Mouse (Mus musculus) retina, embryonic 14.5 days (tissue): ENCODE results near the gene Tmem170.
"Not testable (repeated sequence)": the region's sequence is repeated elsewhere in the genome, so short reads cannot be mapped to it uniquely, and the experiment has no call there.

Experiments used
- DNase-seq: peaks from one replicate; pipeline ENCODE4 v3.0.0-alpha.2; 2015; ENCODE audit warnings: low spot score

Gene Tmem170

GRCm38 (mm10) chr8:111875758-111876157 is 792 bp downstream of the Tmem170 start:
- peak; percentile 11 for DNase-seq

- no peak for DNase-seq
Observed at GRCm38 (mm10) chr8:111871278-111871677, 5.3 kb downstream of the Tmem170 start.

- DNase-seq: no peak
Observed at GRCm38 (mm10) chr8:111870379-111870778, 6.2 kb downstream of the Tmem170 start.

- DNase-seq: no peak
Observed at GRCm38 (mm10) chr8:111868664-111869063, 7.9 kb downstream of the Tmem170 start.

DNA sequence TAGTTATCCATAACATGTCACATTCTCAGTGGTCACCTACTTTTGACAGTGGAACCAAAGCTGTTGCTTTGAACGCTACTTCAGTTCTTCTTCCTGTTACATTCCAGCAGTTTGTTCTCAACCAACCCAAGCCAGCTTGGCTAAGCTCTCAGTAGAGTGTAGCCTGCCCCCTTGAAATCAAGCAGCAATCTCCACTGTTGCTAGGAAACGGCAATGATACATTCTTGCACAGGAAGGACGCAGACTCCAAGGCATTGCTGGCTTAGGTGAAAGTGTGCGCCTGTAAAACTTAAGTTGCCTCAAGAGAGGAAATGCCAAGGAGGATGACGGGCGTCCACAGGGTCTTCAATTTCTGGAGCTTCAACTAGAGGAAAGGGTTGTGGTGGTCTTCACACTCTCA is 10.7 kb downstream of the Tmem170 start:
- no peak for DNase-seq

- DNase-seq: no peak
Observed at GRCm38 (mm10) chr8:111865130-111865852, 11.3 kb downstream of the Tmem170 start.

GRCm38 (mm10) chr8:111864648-111865047 is 11.9 kb downstream of the Tmem170 start:
- no peak for DNase-seq

GRCm38 (mm10) chr8:111863280-111863679 is 13.3 kb downstream of the Tmem170 start:
- DNase-seq: no peak

GRCm38 (mm10) chr8:111855977-111856376 is 20.6 kb downstream of the Tmem170 start:
- no peak for DNase-seq

DNA sequence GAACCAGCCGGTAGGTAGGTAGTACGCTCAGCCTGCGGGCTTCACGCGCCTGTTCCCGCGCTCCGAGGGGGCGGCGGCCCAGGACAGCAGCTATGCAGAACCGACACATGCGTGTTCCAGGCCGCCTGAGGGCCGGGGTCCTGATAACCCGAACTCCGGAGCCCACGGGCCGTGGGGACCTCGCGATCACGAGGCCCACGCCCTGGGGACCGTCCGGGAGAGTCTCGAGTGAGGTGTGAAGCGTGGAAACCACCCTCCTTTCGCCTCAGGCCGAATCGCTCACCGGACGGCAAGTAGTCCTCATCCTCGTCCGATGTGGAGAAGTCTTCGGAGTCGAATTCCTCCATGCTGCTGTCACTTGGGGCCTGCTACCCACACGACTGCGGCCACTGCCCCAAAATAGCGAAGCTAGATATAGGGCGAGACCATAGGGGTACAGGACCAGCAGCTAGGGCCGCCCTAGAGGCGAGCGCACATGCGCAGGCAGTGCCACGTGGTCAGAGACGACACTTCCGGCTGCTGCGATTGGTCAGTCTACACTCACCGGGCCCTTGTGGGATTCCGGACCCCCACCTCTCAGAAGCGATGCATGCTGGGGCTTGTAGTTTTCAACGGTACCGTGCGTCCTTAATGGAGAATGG is 22.6 kb downstream of the Tmem170 start, which contains the start of gene Cfdp1:
Gene Cfdp1, minus strand, starts transcription at position 431 of the 641 bp plus-strand sequence.
- DNase-seq: peak; percentile 98

GRCm38 (mm10) chr8:111853219-111853618 is 23.3 kb downstream of the Tmem170 start:
- not testable (repeated sequence) for DNase-seq

- DNase-seq: no peak
Observed at GRCm38 (mm10) chr8:111846746-111847145, 29.8 kb downstream of the Tmem170 start.

GRCm38 (mm10) chr8:111835540-111835939 is 41.0 kb downstream of the Tmem170 start:
- peak; percentile 37 for DNase-seq

GRCm38 (mm10) chr8:111834011-111834410 is 42.5 kb downstream of the Tmem170 start:
- DNase-seq: no peak

GRCm38 (mm10) chr8:111832983-111833382 is 43.6 kb downstream of the Tmem170 start:
- DNase-seq: no peak

GRCm38 (mm10) chr8:111831996-111832395 is 44.6 kb downstream of the Tmem170 start:
- no peak for DNase-seq

DNA sequence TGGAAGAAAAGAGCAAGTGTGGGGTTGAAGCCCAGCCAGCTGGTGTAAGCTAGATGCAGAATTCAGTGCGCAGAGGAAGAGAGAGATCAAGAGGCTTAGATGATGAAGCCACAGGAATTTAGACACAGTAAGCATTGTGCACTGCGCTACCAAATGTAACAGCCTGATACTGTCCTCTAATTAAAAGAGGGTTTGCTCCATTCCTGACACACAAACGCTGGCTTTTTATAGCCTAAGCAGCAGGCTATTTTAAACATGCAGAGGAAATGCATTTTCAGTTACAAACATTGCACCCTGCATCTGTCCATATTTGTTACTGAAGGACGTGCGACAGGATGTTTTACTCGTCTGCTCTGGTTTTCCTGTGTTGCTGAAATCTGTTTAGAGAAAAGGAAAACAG is 48.0 kb downstream of the Tmem170 start:
- DNase-seq: no peak

DNA sequence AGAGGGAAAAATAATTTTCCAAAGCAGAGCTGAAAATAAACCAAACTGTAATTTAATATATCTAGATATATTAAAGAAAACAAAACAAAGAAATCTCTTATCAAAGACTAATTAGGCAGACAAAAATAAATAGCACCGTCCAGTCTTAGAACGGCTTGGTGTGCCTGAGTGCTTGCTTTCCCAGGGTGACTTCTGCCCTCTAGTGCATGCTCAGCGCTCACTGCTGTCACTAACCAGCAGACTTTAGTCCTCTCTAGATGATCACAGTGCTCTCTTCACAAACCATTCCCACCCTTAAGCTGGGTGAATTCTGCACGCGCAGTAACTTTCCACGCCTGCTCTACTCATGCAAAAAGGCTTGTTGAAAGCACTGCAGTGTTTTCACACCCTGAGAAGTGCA is 51.3 kb downstream of the Tmem170 start:
- DNase-seq: peak; percentile 47

GRCm38 (mm10) chr8:111824334-111824733 is 52.2 kb downstream of the Tmem170 start:
- DNase-seq: no peak

DNA sequence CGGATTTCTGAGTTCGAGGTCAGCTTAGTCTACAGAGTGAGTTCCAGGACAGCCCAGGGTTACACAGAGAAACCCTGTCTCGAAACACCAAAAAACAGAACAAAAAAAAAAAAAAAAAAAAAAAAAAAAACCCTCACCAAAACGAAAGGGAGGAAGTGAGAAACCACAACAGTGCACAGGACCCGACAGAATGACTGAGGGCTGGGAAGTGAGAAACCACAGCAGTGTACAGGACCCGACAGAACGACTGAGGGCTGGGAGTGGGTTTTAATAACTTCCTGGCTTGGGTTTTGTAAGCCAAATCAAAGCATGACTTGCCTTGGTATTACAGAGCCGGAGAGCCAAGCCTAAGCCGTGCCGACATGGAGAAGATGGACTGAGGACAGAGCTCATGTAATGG is 55.4 kb downstream of the Tmem170 start:
- no peak for DNase-seq

- DNase-seq: no peak
Observed at GRCm38 (mm10) chr8:111820691-111821090, 55.9 kb downstream of the Tmem170 start.

GRCm38 (mm10) chr8:111820018-111820417 is 56.5 kb downstream of the Tmem170 start:
- DNase-seq: no peak

- DNase-seq: no peak
Observed at GRCm38 (mm10) chr8:111818556-111818955, 58.0 kb downstream of the Tmem170 start.

GRCm38 (mm10) chr8:111815078-111815477 is 61.5 kb downstream of the Tmem170 start:
- no peak for DNase-seq
